Mouse (Mus musculus): Measurements from ENCODE around the gene Atxn1. TPM values are rescaled to one million over a fixed set of nuclear protein-coding genes. Genes with fewer than 3 reads are reported as not detected.

Gene Atxn1
- polyA plus RNA-seq, 1 experiment from 2014 or later: 6.3 TPM

DNA sequence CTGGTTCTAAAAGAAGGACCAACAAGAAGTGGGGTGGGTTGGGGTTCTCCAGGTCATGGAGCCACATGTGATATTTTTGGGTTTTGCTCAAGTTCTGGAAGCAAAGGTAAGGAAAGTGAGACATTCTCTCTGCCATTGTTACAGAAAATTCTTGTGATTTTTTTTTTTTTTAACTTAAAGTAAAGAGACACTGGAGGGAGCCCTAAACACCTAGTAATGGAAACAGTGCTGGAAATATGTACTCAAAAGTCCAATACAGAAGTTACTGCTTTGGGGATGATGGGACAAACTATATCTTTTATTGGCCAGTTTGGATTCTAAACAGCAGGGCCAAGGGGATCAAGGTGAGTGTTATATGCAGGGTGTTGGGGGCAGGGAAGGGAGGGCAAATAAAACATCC, 330.9 kb downstream of the Atxn1 start:
- Histone ChIP-seq H3K27ac (no peak overlapping the region), H3K36me3 (no peaks in the 10 kb centered on the region), H3K4me1 (replicated peaks) (no peaks in the 10 kb centered on the region), H3K4me2 (replicated peaks) (no peak overlapping the region), H3K9me3 (no peaks in the 10 kb centered on the region), H3K27me3 (no peaks in the 10 kb centered on the region), H3K4me3 (replicated peaks) (no peak overlapping the region), H3K9ac (replicated peaks) (no peak overlapping the region)
- no peak for ATAC-seq

DNA sequence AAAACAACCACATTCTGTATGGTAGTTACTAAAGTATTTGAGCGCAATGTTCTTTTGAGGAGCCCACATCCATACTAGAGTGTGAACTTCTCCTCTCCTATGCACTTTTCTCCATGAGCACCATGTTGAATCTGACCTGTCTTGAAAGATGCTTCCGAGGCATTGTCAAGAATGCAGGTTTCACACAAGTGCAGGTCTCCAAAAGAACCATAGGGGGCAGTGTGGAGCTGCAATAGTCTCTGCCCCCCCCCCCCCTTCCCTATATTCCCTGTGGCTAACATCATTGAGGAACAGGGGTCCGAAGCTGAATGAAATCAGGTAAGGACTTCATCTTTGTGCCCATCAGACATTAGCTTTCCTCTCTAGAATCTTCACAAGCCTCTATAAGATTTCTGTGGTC, 332.7 kb downstream of the Atxn1 start:
- H3K4me3 ChIP-seq (replicated peaks): no peak overlapping the region
- no peaks in the 10 kb centered on the region for H3K36me3 ChIP-seq
- no peak overlapping the region for H3K4me2 ChIP-seq (replicated peaks)
- no peaks in the 10 kb centered on the region for H3K27me3 ChIP-seq
- 86% methylated on average over 3 of the region's 3 CpGs for WGBS
- no peak for ATAC-seq
- no peak overlapping the region for H3K9ac ChIP-seq (replicated peaks)
- no peak overlapping the region for H3K27ac ChIP-seq
- no peaks in the 10 kb centered on the region for H3K9me3 ChIP-seq
- H3K4me1 ChIP-seq (replicated peaks): no peaks in the 10 kb centered on the region

GRCm38 (mm10) chr13:45630518-45631290, 334.1 kb downstream of the Atxn1 start:
- WGBS: 73% methylated on average over 12 of the region's 12 CpGs
- Histone ChIP-seq H3K27me3 (no peaks in the 10 kb centered on the region), H3K4me3 (replicated peaks) (no peak overlapping the region), H3K36me3 (no peaks in the 10 kb centered on the region), H3K4me2 (replicated peaks) (no peak overlapping the region), H3K9ac (replicated peaks) (no peak overlapping the region), H3K4me1 (replicated peaks) (no peaks in the 10 kb centered on the region), H3K27ac (no peak overlapping the region), H3K9me3 (no peaks in the 10 kb centered on the region)
- no peak for ATAC-seq

GRCm38 (mm10) chr13:45629750-45630149, 335.1 kb downstream of the Atxn1 start:
- no peak for ATAC-seq

DNA sequence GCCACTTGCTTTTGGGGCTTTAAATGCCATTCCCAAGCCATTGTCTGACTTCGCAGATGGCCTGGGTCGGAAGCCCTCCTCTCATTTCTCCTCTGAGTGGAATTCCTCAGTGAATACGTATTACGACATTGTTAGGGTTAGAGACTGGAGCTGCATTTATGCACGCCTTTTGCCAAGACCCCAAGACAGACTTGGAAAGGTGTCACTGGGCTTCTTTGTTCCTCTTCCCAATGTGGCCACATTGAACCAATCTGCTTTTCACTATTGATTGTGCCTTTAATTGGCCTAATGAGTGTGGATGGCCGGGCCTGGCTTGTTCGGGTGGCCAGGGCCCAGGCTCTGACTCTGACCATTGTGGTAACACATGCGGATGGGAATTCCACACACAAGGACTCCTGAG, 336.5 kb downstream of the Atxn1 start:
- Histone ChIP-seq H3K4me2 (replicated peaks) (no peak overlapping the region), H3K9me3 (no peaks in the 10 kb centered on the region), H3K4me1 (replicated peaks) (no peaks in the 10 kb centered on the region), H3K27ac (no peak overlapping the region), H3K27me3 (no peaks in the 10 kb centered on the region), H3K4me3 (replicated peaks) (no peak overlapping the region), H3K9ac (replicated peaks) (no peak overlapping the region), H3K36me3 (no peaks in the 10 kb centered on the region)
- WGBS: 68% methylated on average over 8 of the region's 8 CpGs
- no peak for ATAC-seq

More at GRCm38 (mm10) chr13:45629750-45630149, 335.1 kb downstream of the Atxn1 start:
- Histone ChIP-seq H3K4me1 (replicated peaks) (no peaks in the 10 kb centered on the region), H3K36me3 (no peaks in the 10 kb centered on the region), H3K9me3 (no peaks in the 10 kb centered on the region), H3K9ac (replicated peaks) (no peak overlapping the region), H3K4me3 (replicated peaks) (no peak overlapping the region), H3K4me2 (replicated peaks) (no peak overlapping the region), H3K27me3 (no peaks in the 10 kb centered on the region), H3K27ac (no peak overlapping the region)
- WGBS: 76% methylated on average over 1 of the region's 1 CpGs

- no peak overlapping the region for H3K4me2 ChIP-seq (replicated peaks)
- no peak for ATAC-seq
- H3K36me3 ChIP-seq: no peaks in the 10 kb centered on the region
- WGBS: 86% methylated on average over 8 of the region's 8 CpGs
- H3K4me1 ChIP-seq (replicated peaks): no peaks in the 10 kb centered on the region
- H3K27me3 ChIP-seq: no peaks in the 10 kb centered on the region
- H3K27ac ChIP-seq: no peak overlapping the region
- no peak overlapping the region for H3K4me3 ChIP-seq (replicated peaks)
- H3K9ac ChIP-seq (replicated peaks): no peak overlapping the region
- no peaks in the 10 kb centered on the region for H3K9me3 ChIP-seq
These were observed 337.5 kb downstream of the Atxn1 start for GRCm38 (mm10) chr13:45627206-45627751.

DNA sequence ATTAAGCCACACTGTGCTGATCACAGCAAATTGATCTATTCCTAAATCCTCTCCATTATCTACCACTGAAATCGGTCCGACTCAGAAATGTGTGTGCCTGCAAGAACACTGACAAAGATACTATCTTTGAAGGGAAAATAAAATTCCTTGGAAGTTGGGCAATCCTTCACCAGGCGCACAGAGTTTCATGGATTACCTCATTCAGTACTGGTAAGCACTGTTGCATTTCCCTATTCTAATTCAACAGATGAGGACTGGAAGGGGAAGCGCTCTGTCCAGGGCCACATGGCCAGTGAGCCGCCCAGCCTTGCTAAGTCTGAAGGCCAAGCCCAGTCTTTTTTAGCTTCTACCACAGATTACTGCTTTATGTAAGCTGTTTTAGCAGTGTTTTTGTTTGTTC, 339.1 kb downstream of the Atxn1 start:
- Histone ChIP-seq H3K27me3 (no peaks in the 10 kb centered on the region), H3K9me3 (no peaks in the 10 kb centered on the region), H3K4me2 (replicated peaks) (no peak overlapping the region), H3K9ac (replicated peaks) (no peak overlapping the region), H3K27ac (no peak overlapping the region), H3K36me3 (no peaks in the 10 kb centered on the region), H3K4me1 (replicated peaks) (peaks cover under 1% of the 10 kb centered on the region; the same call in 1 of the 2 replicates), H3K4me3 (replicated peaks) (no peak overlapping the region)
- no peak for ATAC-seq
- WGBS: 95% methylated on average over 5 of the region's 5 CpGs

- WGBS: 74% methylated on average over 1 of the region's 1 CpGs
These were observed 341.0 kb downstream of the Atxn1 start for GRCm38 (mm10) chr13:45623846-45624245.

DNA sequence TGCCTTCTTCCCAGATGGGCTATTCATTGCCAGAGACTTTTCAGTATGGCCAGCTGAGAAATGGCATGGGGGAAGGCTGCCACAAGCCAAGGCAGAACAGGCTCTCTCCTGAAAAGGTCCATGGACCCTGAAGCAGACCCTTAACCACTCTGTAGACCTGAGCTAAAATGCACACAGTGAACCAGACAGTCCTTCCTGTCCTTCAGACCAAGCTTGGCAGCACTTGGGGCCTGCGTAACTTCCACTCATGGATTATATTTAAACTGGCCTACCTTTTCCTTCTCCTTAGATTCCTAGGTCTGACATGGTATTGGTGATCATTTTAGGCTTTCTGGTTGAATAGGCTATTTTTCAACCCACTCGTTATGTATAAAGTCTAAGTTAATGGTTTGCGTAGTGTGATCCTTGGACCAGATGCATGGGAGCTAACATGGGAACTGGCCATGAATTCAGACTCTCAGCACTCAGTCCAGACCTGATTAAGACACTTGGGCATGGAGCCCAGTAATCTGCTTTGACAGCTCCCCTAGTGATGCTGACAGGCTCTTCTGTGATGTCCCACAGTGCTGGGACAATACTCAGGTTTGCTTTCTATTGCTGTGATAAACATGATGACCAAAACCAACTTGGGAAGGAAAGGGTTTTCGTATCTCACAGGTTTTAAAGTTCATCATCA, 341.8 kb downstream of the Atxn1 start:
- 91% methylated on average over 4 of the region's 4 CpGs for WGBS
- no peak for ATAC-seq

More at GRCm38 (mm10) chr13:45623846-45624245, 341.0 kb downstream of the Atxn1 start:
- Histone ChIP-seq H3K4me3 (replicated peaks) (no peak overlapping the region), H3K9me3 (no peaks in the 10 kb centered on the region), H3K27me3 (no peaks in the 10 kb centered on the region), H3K4me2 (replicated peaks) (no peak overlapping the region), H3K9ac (replicated peaks) (no peak overlapping the region), H3K4me1 (replicated peaks) (peaks cover 6% of the 10 kb centered on the region), H3K27ac (no peak overlapping the region), H3K36me3 (no peaks in the 10 kb centered on the region)
- ATAC-seq: no peak

DNA sequence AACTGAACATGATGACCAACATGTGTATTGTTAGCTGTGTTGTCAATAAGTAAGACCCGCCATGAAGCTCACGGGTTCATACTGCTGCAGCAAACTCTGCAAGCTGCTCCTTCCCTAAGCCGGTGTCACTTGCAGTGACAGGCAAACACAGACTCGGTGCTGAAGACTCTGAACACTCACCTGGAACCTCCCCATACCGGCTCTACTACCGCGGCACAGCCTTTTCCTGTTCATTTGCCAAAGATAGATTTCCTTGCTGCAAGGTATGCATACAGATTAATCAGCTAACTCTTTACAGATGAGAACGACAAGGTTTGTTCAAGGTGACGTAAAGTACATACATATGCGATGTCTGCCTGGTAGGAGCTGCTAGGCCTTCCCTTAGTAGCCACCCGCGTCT, 344.1 kb downstream of the Atxn1 start:
- no peak for ATAC-seq
- peak overlapping the region; percentile 40; the same call in 1 of the 2 replicates for H3K27ac ChIP-seq
- WGBS: 78% methylated on average over 12 of the region's 12 CpGs

More for the DNA sequence above, 341.8 kb downstream of the Atxn1 start:
- Histone ChIP-seq H3K4me3 (replicated peaks) (no peak overlapping the region), H3K27ac (no peak overlapping the region), H3K9ac (replicated peaks) (no peak overlapping the region), H3K27me3 (no peaks in the 10 kb centered on the region), H3K4me1 (replicated peaks) (peaks cover 6% of the 10 kb centered on the region), H3K4me2 (replicated peaks) (no peak overlapping the region), H3K9me3 (no peaks in the 10 kb centered on the region), H3K36me3 (no peaks in the 10 kb centered on the region)

GRCm38 (mm10) chr13:45620281-45620680, 344.5 kb downstream of the Atxn1 start:
- H3K27me3 ChIP-seq: no peaks in the 10 kb centered on the region
- no peaks in the 10 kb centered on the region for H3K9me3 ChIP-seq
- no peak overlapping the region for H3K9ac ChIP-seq (replicated peaks)
- H3K4me2 ChIP-seq (replicated peaks): no peak overlapping the region
- 50% methylated on average over 7 of the region's 7 CpGs for WGBS
- no peak overlapping the region for H3K4me3 ChIP-seq (replicated peaks)
- no peaks in the 10 kb centered on the region for H3K36me3 ChIP-seq
- ATAC-seq: no peak
- 0 out of 2 replicates have a peak overlapping the region, but pooled peaks have one; percentile 40 for H3K27ac ChIP-seq
- peaks cover 6% of the 10 kb centered on the region for H3K4me1 ChIP-seq (replicated peaks)

More for the DNA sequence above, 344.1 kb downstream of the Atxn1 start:
- Histone ChIP-seq H3K36me3 (no peaks in the 10 kb centered on the region), H3K9me3 (no peaks in the 10 kb centered on the region), H3K27me3 (no peaks in the 10 kb centered on the region), H3K4me2 (replicated peaks) (no peak overlapping the region), H3K9ac (replicated peaks) (no peak overlapping the region), H3K4me1 (replicated peaks) (peaks cover 6% of the 10 kb centered on the region), H3K4me3 (replicated peaks) (no peak overlapping the region)

DNA sequence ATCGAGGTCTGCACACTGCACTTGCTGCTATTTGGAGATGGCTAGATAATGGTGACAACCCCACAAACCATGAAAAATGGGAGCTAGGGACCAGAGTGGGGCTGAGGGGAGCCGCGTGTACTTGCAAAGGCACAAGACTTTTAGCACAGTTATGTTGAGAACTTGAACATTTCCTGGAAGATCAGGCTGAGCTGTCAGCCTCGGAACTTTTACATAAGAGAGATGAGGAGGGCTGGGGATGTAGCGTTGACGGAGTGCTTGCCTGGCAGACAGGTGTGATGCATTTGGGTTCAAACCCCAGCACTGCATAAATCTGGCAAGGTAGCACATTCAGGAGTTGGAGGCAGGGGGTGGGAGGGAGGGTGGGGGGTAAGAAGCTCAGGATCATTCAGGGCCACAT, 346.8 kb downstream of the Atxn1 start:
- H3K36me3 ChIP-seq: no peaks in the 10 kb centered on the region
- WGBS: 89% methylated on average over 6 of the region's 6 CpGs
- H3K9me3 ChIP-seq: no peaks in the 10 kb centered on the region
- no peak overlapping the region for H3K27ac ChIP-seq
- no peak overlapping the region for H3K4me2 ChIP-seq (replicated peaks)
- no peak overlapping the region for H3K4me3 ChIP-seq (replicated peaks)
- H3K9ac ChIP-seq (replicated peaks): no peak overlapping the region
- no peak for ATAC-seq
- peaks cover 6% of the 10 kb centered on the region for H3K4me1 ChIP-seq (replicated peaks)
- H3K27me3 ChIP-seq: no peaks in the 10 kb centered on the region
